Mouse (Mus musculus) G1E (cell line): ENCODE measurements at regions not wholly inside any gene's neighbourhood (a gene's known extent, or its start where the extent isn't known, plus 50 kb on each side); places are given as distances from the start of the nearest gene placed in this dataset.

Source experiments
- CTCF ChIP-seq: IDR thresholded peaks from 2 replicates; pipeline ENCODE4 v1.5.1; 2012; ENCODE audit warnings: low read depth, low read length, inconsistent platforms, mixed read lengths
- GATA1 ChIP-seq: IDR thresholded peaks from 2 replicates; pipeline ENCODE4 v1.6.1; 2012; ENCODE audit warnings: borderline replicate concordance, low read length, inconsistent platforms, mixed read lengths
- GATA2 ChIP-seq: IDR thresholded peaks from 2 replicates; pipeline ENCODE4 v1.6.1; 2012; ENCODE audit warnings: low read depth, low read length, inconsistent platforms, borderline replicate concordance
- POLR2AphosphoS5 ChIP-seq: IDR thresholded peaks from 2 replicates; pipeline ENCODE4 v1.6.1; 2012; ENCODE audit warnings: low read depth, low read length, inconsistent platforms; ENCODE audit not compliant: insufficient replicate concordance
- TAL1 ChIP-seq: conservative IDR thresholded peaks from 2 replicates; pipeline ENCODE4 v1.6.1; 2012; ENCODE audit warnings: low read depth, low read length, inconsistent platforms, mixed read lengths

GRCm38 (mm10) chr7:135966231-135966630, 250.1 kb upstream of the Mki67 start:
- TF ChIP-seq CTCF, result no peak
- TF ChIP-seq TAL1, result no peak
- no peak for TF ChIP-seq POLR2AphosphoS5
- TF ChIP-seq GATA1, result no peak
- TF ChIP-seq GATA2, result no peak
